Mouse (Mus musculus): Measurements from ENCODE around the gene Gli1. TPM values are rescaled to one million over a fixed set of nuclear protein-coding genes. Genes with fewer than 3 reads are reported as not detected.

Gli1 gene
- polyA plus RNA-seq, 1 experiment: 1.7 TPM

- 47% methylated on average over 18 of the region's 18 CpGs for WGBS
These were observed 14.2 kb downstream of the Gli1 start for GRCm38 (mm10) chr10:127327461-127328145.

GRCm38 (mm10) chr10:127326828-127327227, 14.9 kb downstream of the Gli1 start:
- Histone ChIP-seq H3K4me1 (ENCODE audit: control insufficient read depth, insufficient read depth, low read length) (no peaks in the 10 kb centered on the region), H3K27me3 (replicated peaks; ENCODE audit: control insufficient read depth, insufficient read depth, low read length) (peaks cover 2% of the 10 kb centered on the region; the same call in 1 of the 2 replicates), H3K36me3 (ENCODE audit: control insufficient read depth, insufficient read depth, low read length) (no peaks in the 10 kb centered on the region), H3K4me3 (ENCODE audit: insufficient read depth, low read depth, low read length) (peak overlapping the region; percentile 41), H3K27ac (ENCODE audit: insufficient read depth, low read depth, low read length) (no peak overlapping the region)
- TF ChIP-seq CTCF (conservative IDR thresholded peaks at IDR 0.05; ENCODE audit: insufficient read depth, insufficient read length, low read depth, low read length): no peak
- TF ChIP-seq POLR2A (IDR thresholded peaks at IDR 0.05; ENCODE audit: low read depth, low read length): no peak
- DNase-seq: peak; percentile 35
- 17% methylated on average over 29 of the region's 29 CpGs for WGBS

More at GRCm38 (mm10) chr10:127327461-127328145, 14.2 kb downstream of the Gli1 start:
- TF ChIP-seq POLR2A (IDR thresholded peaks at IDR 0.05; ENCODE audit: low read depth, low read length) (no peak), CTCF (conservative IDR thresholded peaks at IDR 0.05; ENCODE audit: insufficient read depth, insufficient read length, low read depth, low read length) (no peak)
- H3K4me1 ChIP-seq (ENCODE audit: control insufficient read depth, insufficient read depth, low read length): no peaks in the 10 kb centered on the region
- no peak overlapping the region for H3K27ac ChIP-seq (ENCODE audit: insufficient read depth, low read depth, low read length)
- no peak for DNase-seq
- H3K4me3 ChIP-seq (ENCODE audit: insufficient read depth, low read depth, low read length): no peak overlapping the region
- peaks cover 2% of the 10 kb centered on the region; the same call in 1 of the 2 replicates for H3K27me3 ChIP-seq (replicated peaks; ENCODE audit: control insufficient read depth, insufficient read depth, low read length)
- no peaks in the 10 kb centered on the region for H3K36me3 ChIP-seq (ENCODE audit: control insufficient read depth, insufficient read depth, low read length)

GRCm38 (mm10) chr10:127326017-127326801, 15.6 kb downstream of the Gli1 start:
- Histone ChIP-seq H3K36me3 (ENCODE audit: control insufficient read depth, insufficient read depth, low read length) (no peaks in the 10 kb centered on the region), H3K27me3 (replicated peaks; ENCODE audit: control insufficient read depth, insufficient read depth, low read length) (peaks cover 2% of the 10 kb centered on the region; the same call in 1 of the 2 replicates), H3K4me1 (ENCODE audit: control insufficient read depth, insufficient read depth, low read length) (no peaks in the 10 kb centered on the region), H3K4me3 (ENCODE audit: insufficient read depth, low read depth, low read length) (peak overlapping the region; percentile 41), H3K27ac (ENCODE audit: insufficient read depth, low read depth, low read length) (no peak overlapping the region)
- DNase-seq: peak; percentile 34
- TF ChIP-seq CTCF (conservative IDR thresholded peaks at IDR 0.05; ENCODE audit: insufficient read depth, insufficient read length, low read depth, low read length) (no peak), POLR2A (IDR thresholded peaks at IDR 0.05; ENCODE audit: low read depth, low read length) (no peak)
- 6% methylated on average over 54 of the region's 54 CpGs for WGBS

- no peak for DNase-seq
- Histone ChIP-seq H3K4me3 (ENCODE audit: insufficient read depth, low read depth, low read length) (no peak overlapping the region), H3K27ac (ENCODE audit: insufficient read depth, low read depth, low read length) (no peak overlapping the region), H3K4me1 (ENCODE audit: control insufficient read depth, insufficient read depth, low read length) (no peaks in the 10 kb centered on the region), H3K36me3 (ENCODE audit: control insufficient read depth, insufficient read depth, low read length) (no peaks in the 10 kb centered on the region), H3K27me3 (replicated peaks; ENCODE audit: control insufficient read depth, insufficient read depth, low read length) (peaks cover 2% of the 10 kb centered on the region; the same call in 1 of the 2 replicates)
- WGBS: 52% methylated on average over 14 of the region's 14 CpGs
- no peak for TF ChIP-seq POLR2A (IDR thresholded peaks at IDR 0.05; ENCODE audit: low read depth, low read length)
- no peak for TF ChIP-seq CTCF (conservative IDR thresholded peaks at IDR 0.05; ENCODE audit: insufficient read depth, insufficient read length, low read depth, low read length)
These were observed 16.2 kb downstream of the Gli1 start for GRCm38 (mm10) chr10:127325454-127326016.

GRCm38 (mm10) chr10:127324495-127324894, 17.3 kb downstream of the Gli1 start:
- Histone ChIP-seq H3K27ac (ENCODE audit: insufficient read depth, low read depth, low read length) (no peak overlapping the region), H3K4me3 (ENCODE audit: insufficient read depth, low read depth, low read length) (no peak overlapping the region)
- WGBS: 13% methylated on average over 7 of the region's 7 CpGs

GRCm38 (mm10) chr10:127323131-127323855, 18.5 kb downstream of the Gli1 start:
- Histone ChIP-seq H3K4me1 (ENCODE audit: control insufficient read depth, insufficient read depth, low read length) (no peaks in the 10 kb centered on the region), H3K27me3 (replicated peaks; ENCODE audit: control insufficient read depth, insufficient read depth, low read length) (peaks cover 2% of the 10 kb centered on the region; the same call in 1 of the 2 replicates), H3K27ac (ENCODE audit: insufficient read depth, low read depth, low read length) (no peak overlapping the region; the same call in 1 of the 2 replicates), H3K4me3 (ENCODE audit: insufficient read depth, low read depth, low read length) (no peak overlapping the region), H3K36me3 (ENCODE audit: control insufficient read depth, insufficient read depth, low read length) (no peaks in the 10 kb centered on the region)
- TF ChIP-seq POLR2A (IDR thresholded peaks at IDR 0.05; ENCODE audit: low read depth, low read length): no peak
- no peak for TF ChIP-seq CTCF (conservative IDR thresholded peaks at IDR 0.05; ENCODE audit: insufficient read depth, insufficient read length, low read depth, low read length)
- DNase-seq: peak; percentile 13
- 65% methylated on average over 17 of the region's 17 CpGs for WGBS

More at GRCm38 (mm10) chr10:127324495-127324894, 17.3 kb downstream of the Gli1 start:
- Histone ChIP-seq H3K4me1 (ENCODE audit: control insufficient read depth, insufficient read depth, low read length) (no peaks in the 10 kb centered on the region), H3K36me3 (ENCODE audit: control insufficient read depth, insufficient read depth, low read length) (no peaks in the 10 kb centered on the region), H3K27me3 (replicated peaks; ENCODE audit: control insufficient read depth, insufficient read depth, low read length) (peaks cover 2% of the 10 kb centered on the region; the same call in 1 of the 2 replicates)
- TF ChIP-seq CTCF (conservative IDR thresholded peaks at IDR 0.05; ENCODE audit: insufficient read depth, insufficient read length, low read depth, low read length) (peak; percentile 65), POLR2A (IDR thresholded peaks at IDR 0.05; ENCODE audit: low read depth, low read length) (no peak)
- DNase-seq: peak; percentile 64

All from kidney, adult 2 months (tissue).